Mouse (Mus musculus): Measurements from ENCODE around the gene Hip1.
"Not testable (repeated sequence)": the region's sequence is repeated elsewhere in the genome, so short reads cannot be mapped to it uniquely, and the experiment has no call there.

The Hip1 gene

DNA sequence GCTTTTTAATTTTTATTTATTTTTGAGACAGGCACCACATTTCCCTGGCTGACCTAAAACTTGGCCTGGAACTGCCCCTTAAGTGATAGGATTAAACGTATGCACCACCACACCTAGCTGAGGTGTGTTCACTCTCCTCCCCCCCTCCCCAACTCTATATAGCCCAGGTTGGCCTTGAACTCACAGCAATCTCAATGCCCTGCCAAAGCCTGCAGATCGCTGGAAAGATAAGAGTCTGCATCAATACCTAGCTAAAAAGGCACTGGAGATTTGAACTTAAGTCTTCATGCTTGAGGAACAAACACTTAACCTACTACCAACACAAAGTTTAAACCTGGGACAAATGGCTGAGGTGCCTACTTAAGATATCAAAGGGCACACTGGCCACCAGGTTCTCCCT lies 52.8 kb downstream of the Hip1 start:
- DNase-seq (ENCODE audit: low read depth, low spot score) = no peak

- DNase-seq (ENCODE audit: low read depth, low spot score) = no peak
Measured at GRCm38 (mm10) chr5:135489695-135490294, 55.1 kb downstream of the Hip1 start.

DNA sequence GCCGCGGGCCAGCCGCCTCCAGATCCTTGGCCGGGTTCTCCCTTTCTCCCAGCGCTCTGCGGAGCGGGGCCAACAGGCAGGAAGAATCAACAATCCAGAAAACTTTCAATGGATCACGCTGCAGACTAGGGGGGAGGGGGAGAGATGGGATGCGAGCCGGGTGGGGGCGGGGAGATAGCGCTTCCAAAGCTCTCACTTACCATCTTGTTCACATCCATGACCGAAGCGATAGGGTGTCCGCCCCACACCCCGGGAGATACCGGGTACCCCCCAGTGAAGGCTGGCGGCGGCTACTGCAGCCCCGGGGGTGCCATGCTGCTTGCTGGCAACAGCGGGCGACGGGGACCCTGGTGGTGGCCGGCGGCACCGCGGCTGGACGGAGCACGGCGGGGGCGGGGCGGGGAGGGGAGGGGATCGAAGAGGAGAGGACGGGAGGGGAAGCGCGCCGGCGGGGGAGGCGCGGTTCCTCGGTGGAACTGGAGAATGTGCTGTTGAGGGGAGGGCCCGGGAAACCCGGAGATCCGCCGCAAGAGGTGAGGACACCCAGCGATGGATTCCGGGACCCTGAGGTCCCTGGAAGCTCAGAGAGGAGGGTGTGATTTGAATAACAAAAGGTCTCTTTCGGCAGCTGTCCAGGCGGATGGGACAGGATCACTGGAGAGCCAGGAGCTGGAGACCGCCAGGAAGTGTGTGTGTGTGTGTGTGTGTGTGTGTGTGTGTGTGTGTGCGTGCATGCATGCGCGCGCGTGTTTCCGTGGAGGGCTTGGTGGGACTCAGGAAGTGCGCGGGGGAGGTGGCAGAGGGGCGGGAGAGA lies 55.8 kb downstream of the Hip1 start:
- DNase-seq (ENCODE audit: low read depth, low spot score) = peak; percentile 88

DNA sequence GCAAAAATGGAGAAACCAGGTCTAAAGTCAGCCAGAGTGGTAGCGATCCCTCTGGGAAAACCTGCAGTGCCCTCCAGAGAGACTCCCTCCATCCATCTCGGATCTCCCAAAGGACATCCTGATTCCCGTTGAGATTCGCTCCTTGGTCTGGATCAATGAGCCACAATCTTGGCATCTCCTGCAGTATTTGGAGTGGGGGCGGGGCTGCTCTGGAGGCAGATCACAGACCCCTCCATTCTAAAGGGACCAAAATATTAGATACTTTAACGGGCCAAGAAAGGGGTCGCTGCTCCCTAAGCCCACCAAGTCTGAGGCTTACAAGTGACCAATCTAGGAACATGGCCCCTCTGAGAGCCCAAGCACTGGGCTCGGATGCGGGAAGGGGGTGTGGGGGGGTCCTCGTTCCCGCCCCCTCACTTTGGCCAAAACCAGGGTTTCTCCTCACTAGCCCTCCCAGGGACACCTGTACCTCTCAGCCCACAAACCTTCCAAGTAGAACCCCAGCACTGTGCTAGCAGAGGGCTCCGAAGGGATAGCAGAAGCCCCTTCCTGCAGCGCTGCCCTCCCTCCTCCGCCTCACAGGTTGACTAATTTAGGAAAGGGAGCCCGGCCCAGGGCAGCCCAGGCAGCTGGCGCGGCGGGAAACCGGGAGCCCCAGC lies 56.6 kb downstream of the Hip1 start:
- no peak for DNase-seq (ENCODE audit: low read depth, low spot score)

DNA sequence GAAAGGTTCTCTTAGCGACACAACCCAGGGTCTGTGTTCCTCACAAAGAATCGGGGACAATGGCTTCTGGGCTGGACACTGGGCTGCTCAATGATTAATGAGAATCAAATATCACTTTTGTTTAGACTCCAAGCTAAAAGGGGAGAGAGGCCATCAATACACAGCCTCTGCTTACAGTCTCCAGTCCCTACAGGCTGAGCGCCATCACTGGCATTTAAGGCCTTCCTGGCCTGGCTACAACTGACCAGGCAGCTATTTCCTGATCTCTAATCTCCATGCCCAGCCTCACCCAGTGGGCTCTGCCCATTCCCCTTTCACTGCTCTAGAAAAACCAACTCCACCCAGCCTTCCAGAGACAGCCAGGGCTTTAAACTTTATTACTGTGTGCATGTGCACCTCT lies 59.6 kb downstream of the Hip1 start:
- DNase-seq (ENCODE audit: low read depth, low spot score) = no peak

- DNase-seq (ENCODE audit: low read depth, low spot score) = peak; percentile 33
Measured at GRCm38 (mm10) chr5:135483865-135484264, 61.1 kb downstream of the Hip1 start.

GRCm38 (mm10) chr5:135478877-135479600 lies 65.9 kb downstream of the Hip1 start:
- DNase-seq (ENCODE audit: low read depth, low spot score) = no peak

DNA sequence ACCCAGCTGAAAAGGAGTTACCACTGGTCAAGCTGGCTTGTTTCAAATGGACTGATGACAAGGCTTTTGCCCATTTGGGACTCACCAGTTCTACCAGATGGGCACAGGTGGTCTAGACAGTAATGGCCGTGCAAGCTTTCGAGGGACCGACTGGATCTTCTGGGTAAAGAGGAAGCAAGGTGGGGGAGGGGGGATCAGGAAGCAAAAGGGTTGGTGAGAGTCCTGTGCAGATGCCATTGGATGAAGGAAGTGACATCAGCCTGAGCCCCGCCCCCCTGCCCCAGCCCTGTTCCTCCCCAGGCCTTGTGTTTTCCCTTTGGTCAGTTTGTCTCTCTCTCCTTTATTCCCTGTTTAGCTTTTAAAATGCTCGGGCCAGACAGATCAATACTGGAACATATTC lies 68.7 kb downstream of the Hip1 start:
- DNase-seq (ENCODE audit: low read depth, low spot score) = no peak

GRCm38 (mm10) chr5:135472405-135472804 lies 72.5 kb downstream of the Hip1 start:
- no peak for DNase-seq (ENCODE audit: low read depth, low spot score)

DNA sequence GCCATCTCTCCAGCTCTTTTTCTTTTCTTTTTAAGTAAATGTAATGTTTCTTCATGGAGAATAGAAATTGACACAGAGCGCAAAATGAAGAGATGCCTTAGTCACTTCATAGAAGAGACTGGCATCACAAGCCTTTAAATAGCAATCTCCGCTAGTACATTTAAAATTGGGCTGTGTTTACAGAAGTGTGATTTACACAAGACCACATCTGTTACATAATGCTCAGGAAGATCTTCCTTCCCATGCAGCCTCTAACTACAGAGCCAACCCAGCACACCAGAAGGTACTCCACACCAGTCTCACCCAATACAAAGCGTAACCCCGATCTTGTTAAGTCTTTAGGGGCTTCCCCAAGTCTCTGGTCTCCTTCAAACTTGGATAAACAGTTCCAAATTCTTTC lies 73.2 kb downstream of the Hip1 start:
- DNase-seq (ENCODE audit: low read depth, low spot score) = no peak

- DNase-seq (ENCODE audit: low read depth, low spot score) = no peak
Measured at GRCm38 (mm10) chr5:135468280-135468679, 76.6 kb downstream of the Hip1 start.

- DNase-seq (ENCODE audit: low read depth, low spot score) = no peak
Measured at GRCm38 (mm10) chr5:135465833-135466291, 79.1 kb downstream of the Hip1 start.

GRCm38 (mm10) chr5:135463380-135463779 lies 81.5 kb downstream of the Hip1 start:
- no peak for DNase-seq (ENCODE audit: low read depth, low spot score)

DNA sequence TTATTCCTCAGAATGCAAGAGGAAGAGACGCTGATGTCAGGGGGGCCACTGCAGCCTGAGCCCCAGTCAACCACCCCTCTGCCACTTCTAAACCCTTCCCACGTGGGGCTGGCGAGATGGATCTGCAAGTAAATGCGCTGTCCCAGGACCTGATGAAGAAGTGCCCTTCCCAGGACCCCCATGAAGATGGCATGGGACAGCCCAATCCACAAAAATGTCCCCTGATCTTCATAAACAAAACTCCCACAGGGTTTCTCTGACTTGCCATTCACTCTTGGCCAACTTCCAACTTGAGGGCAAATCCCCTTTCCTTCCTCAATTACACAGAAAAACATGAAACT lies 84.1 kb downstream of the Hip1 start:
- DNase-seq (ENCODE audit: low read depth, low spot score) = no peak

DNA sequence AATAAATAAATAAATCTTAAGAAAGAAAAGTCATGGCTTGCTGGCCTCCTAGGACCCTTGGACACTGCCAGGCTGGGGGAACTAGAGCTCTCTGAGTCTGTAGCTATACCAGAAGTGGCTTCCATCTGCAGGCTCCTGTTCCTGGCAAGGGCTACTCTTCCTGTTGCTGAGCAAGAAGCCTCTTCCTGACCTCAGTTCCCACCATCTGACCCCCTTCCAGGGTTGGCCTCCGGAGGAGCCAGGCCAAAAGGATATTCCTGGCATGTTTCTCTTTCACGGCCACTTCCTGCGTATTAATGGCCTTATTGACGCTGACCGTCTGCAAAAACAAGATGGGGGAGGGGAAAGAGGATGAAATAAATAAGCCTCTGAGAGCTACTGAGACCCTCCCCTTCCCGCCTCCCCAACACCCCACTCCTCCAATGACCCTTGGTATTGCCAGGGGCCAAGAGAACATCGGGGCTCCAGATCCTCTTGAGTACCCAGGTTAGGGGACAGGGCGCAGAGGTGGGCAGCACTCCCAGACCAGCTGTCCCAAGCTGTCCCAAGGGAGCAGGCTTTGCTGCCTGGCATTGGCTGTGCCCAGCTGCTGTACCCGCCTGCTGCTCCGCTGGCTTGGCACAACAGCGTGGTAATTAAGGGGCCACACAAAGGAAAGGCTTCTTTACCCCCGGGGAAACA lies 84.6 kb downstream of the Hip1 start:
- DNase-seq (ENCODE audit: low read depth, low spot score) = no peak

DNA sequence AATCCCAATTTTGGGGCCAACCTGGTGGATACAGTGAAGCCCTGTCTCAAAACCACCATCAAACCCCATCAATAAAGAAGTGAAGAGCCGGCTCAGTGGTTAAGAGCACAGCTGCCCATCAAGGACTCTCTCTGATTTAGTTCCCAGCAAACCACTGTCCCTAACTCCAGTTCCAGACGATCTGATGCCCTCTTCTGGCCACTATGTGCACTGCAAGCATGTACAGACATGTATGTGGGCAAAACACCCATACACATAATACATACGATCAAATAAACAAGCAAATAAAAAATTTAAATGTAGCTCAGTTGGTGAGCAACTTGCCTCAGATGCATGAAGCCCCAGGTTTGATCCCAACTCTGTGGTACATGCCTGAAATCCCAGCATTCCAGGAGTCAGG lies 85.4 kb downstream of the Hip1 start:
- DNase-seq (ENCODE audit: low read depth, low spot score) = peak; percentile 58

- DNase-seq (ENCODE audit: low read depth, low spot score) = no peak
Measured at GRCm38 (mm10) chr5:135457961-135458360, 87.0 kb downstream of the Hip1 start.

GRCm38 (mm10) chr5:135456515-135456914 lies 88.4 kb downstream of the Hip1 start:
- DNase-seq (ENCODE audit: low read depth, low spot score) = no peak

DNA sequence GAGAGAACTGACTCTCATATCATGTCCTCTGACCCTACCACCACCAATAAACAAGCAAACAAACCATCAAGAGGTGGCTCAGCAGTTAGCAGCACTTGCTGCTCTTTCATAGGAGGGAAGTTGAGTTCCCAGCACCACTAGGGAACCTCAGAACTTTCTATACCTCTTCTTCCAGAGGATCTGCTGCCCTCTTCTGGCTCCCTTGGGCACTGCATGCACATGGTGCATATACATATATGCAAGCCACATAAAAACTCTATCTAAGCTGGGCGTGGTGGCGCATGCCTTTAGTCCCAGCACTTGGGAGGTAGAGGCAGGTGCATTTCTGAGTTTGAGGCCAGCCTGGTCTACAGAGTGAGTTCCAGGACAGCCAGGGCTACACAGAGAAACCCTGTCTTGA lies 90.7 kb downstream of the Hip1 start:
- DNase-seq (ENCODE audit: low read depth, low spot score) = peak; percentile 62

DNA sequence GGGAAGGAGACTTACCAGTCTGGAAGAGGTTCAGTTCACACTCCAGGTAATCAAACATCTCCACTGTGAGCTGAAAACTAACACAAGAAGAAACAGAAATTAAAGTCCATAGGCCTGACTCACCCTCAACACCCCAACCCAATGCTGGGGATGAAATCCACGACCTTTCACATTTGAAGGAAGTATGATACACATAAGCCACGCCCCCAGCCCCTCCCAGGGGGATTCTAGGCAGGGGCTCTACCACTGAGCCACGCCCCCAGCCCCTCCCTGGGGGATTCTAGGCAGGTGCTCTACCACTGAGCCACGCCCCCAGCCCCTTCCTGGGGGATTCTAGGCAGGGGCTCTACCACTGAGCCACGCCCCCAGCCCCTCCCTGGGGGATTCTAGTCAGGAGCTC lies 93.4 kb downstream of the Hip1 start:
- DNase-seq (ENCODE audit: low read depth, low spot score) = not testable (repeated sequence)

DNA sequence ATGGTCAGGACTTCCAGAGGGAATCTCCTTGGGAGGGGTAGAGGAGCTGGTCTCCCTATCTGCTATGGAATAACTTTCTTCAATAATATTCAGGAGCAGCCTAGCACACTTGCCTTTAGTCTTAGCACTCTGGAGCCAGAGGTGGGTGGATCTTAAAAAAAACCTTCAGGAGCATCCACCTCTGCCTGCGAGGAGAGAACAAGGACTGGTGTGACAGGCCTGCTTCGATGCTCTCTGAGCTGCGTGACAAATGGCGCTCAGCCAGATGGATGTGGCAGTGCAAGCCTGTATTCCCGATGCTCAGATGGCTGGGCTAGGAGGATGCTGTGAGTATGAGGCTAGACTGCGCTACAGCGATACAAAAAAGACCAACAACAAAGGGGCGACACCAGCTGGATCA lies 93.8 kb downstream of the Hip1 start:
- no peak for DNase-seq (ENCODE audit: low read depth, low spot score)

DNA sequence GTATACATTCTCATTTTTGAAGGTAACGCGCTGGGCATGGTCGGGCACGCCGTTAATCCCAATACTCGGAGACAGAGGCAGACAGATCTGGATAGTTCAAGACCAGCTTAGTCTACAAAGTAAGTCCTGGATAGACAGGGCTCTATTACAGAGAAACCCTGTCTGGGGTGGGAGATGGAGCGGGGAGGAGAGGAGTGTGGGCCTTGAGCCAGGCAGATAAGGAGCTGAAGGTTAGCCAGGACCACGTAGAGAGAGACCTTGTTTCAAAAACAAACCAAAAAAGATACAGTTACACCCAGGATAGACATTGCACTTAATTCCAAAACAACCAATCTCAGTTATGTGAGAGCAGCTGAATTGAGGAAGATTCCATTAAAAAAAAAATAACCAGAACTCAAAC lies 99.2 kb downstream of the Hip1 start:
- DNase-seq (ENCODE audit: low read depth, low spot score) = no peak
